Mouse (Mus musculus) forebrain, postnatal 0 days (tissue): ENCODE measurements around the gene Trim43a. TPM values are rescaled to one million over a fixed set of nuclear protein-coding genes. Genes with fewer than 3 reads are reported as not detected.
A peak's percentile ranks its signal among the peaks of the same experiment; 100 is the strongest.
"Not testable (repeated sequence)": the region's sequence is repeated elsewhere in the genome, so short reads cannot be mapped to it uniquely, and the experiment has no call there.

Experiments
- ATAC-seq: fragments of 200-750 bp; cut with Nextera tagmentation; 2 replicates; pipeline ENCODE4 v1.8.0; 2017; ENCODE audit warnings: mild to moderate bottlenecking, moderate library complexity
- DNase-seq: peaks from one replicate; pipeline ENCODE4 v3.0.0-alpha.2; 2015
- H3K27ac ChIP-seq: fragments of 300-500 bp; sonication (generic); 2 replicates; pipeline ENCODE4 v1.5.1; 2014; ENCODE audit warnings: low read depth, mild to moderate bottlenecking, antibody characterized with exemption, low read length, moderate library complexity, mixed read lengths
- H3K27me3 ChIP-seq: fragments of 300-500 bp; sonication (generic); 2 replicates; pipeline ENCODE4 v1.6.1; 2014; ENCODE audit warnings: mild to moderate bottlenecking, low read length, mixed read lengths; ENCODE audit not compliant: insufficient read depth
- H3K36me3 ChIP-seq: fragments of 300-500 bp; sonication (generic); 2 replicates; pipeline ENCODE4 v1.6.1; 2014; ENCODE audit warnings: mild to moderate bottlenecking, moderate library complexity; ENCODE audit not compliant: insufficient read depth
- H3K4me1 ChIP-seq: fragments of 300-500 bp; sonication (generic); 2 replicates; pipeline ENCODE4 v1.6.1; 2014; ENCODE audit warnings: antibody characterized with exemption; ENCODE audit not compliant: insufficient read depth
- H3K4me2 ChIP-seq: fragments of 300-500 bp; sonication (generic); 2 replicates; pipeline ENCODE4 v1.6.1; 2014; ENCODE audit warnings: low read depth, mild to moderate bottlenecking, moderate library complexity
- H3K4me3 ChIP-seq: fragments of 300-500 bp; sonication (generic); 2 replicates; pipeline ENCODE4 v1.5.1; 2014; ENCODE audit warnings: low read depth, low read length, mixed read lengths
- H3K9ac ChIP-seq: fragments of 300-500 bp; sonication (generic); 2 replicates; pipeline ENCODE4 v1.6.1; 2014; ENCODE audit warnings: mild to moderate bottlenecking
- H3K9me3 ChIP-seq: fragments of 300-500 bp; sonication (generic); 2 replicates; pipeline ENCODE4 v1.6.1; 2016; ENCODE audit warnings: low read length
- CTCF ChIP-seq: sonication (generic); IDR thresholded peaks from 2 replicates; pipeline ENCODE4 v1.5.1; 2016; ENCODE audit warnings: antibody characterized with exemption, control low read depth, low read depth
- WGBS: fragments of 180-500 bp; shearing (Covaris S2); extraction: QIAGEN DNeasy Blood & Tissue Kit; methylation state at CpG from one replicate; pipeline ENCODE4 v1.1.7; 2014; 5-methylcytosine and 5-hydroxymethylcytosine counted together
- polyA plus RNA-seq: library from polyadenylated mRNA; unstranded; fragments of >200 nt; fragmentation: Nextera tagmentation; extraction: Ambion mirVana; gene quantifications from 2 replicates; pipeline ENCODE4 v1.2.1, GENCODE M21; 2015
- total RNA-seq: library from RNA; depleted of rRNA; stranded (reverse); fragments of >200 nt; gene quantifications from 2 replicates; pipeline ENCODE4 v1.2.3, GENCODE M21; 2014

Gene Trim43a
- total and polyA plus RNA-seq, 2 experiments from 2014 or later: 0.13 TPM; not detected in 1

- no peaks in the 10 kb centered on the region for H3K36me3 ChIP-seq
- TF ChIP-seq CTCF: peak; percentile 57
- H3K4me1 ChIP-seq: 0 out of 2 replicates have a peak, but pooled peaks cover 12% of the 10 kb centered on the region
- WGBS: 24% methylated on average over 7 of the region's 7 CpGs
- H3K4me2 ChIP-seq: peak overlapping the region; percentile 56
- peak overlapping the region; percentile 71 for H3K4me3 ChIP-seq
- H3K27ac ChIP-seq: 0 out of 2 replicates have a peak overlapping the region, but pooled peaks have one; percentile 88
- H3K27me3 ChIP-seq: no peaks in the 10 kb centered on the region
- peak; percentile 58 for DNase-seq
- no peak overlapping the region for H3K9ac ChIP-seq
- peak; percentile 67 for ATAC-seq
- no peaks in the 10 kb centered on the region for H3K9me3 ChIP-seq
These were observed 33.4 kb upstream of the Trim43a start for GRCm38 (mm10) chr9:88547270-88547669.

GRCm38 (mm10) chr9:88547851-88548613 lies 32.7 kb upstream of the Trim43a start, which contains the start of gene Zfp949:
Gene Zfp949, plus strand, starts transcription at chr9:88548020.
- 1% methylated on average over 30 of the region's 30 CpGs for WGBS
- Histone ChIP-seq H3K4me1 (0 out of 2 replicates have a peak, but pooled peaks cover 12% of the 10 kb centered on the region), H3K27ac (peak within 1 kb of the TSS; percentile 88), H3K4me2 (peak within 1 kb of the TSS; percentile 56), H3K4me3 (peak within 1 kb of the TSS; percentile 71), H3K27me3 (no peaks in the 10 kb centered on the region), H3K36me3 (peaks cover 6% of the 10 kb centered on the region; the same call in 1 of the 2 replicates), H3K9me3 (no peaks in the 10 kb centered on the region), H3K9ac (peak within 1 kb of the TSS; percentile 79)
- ATAC-seq: peak; percentile 93
- DNase-seq: peak; percentile 88
- no peak for TF ChIP-seq CTCF

GRCm38 (mm10) chr9:88548614-88548945 lies 32.1 kb upstream of the Trim43a start:
- peak overlapping the region; percentile 71 for H3K4me3 ChIP-seq
- ATAC-seq (peak; percentile 4; the same call in 1 of the 2 replicates), DNase-seq (no peak)
- 0 out of 2 replicates have a peak, but pooled peaks cover 12% of the 10 kb centered on the region for H3K4me1 ChIP-seq
- peak overlapping the region; percentile 79 for H3K9ac ChIP-seq
- peak overlapping the region; percentile 56 for H3K4me2 ChIP-seq
- 4% methylated on average over 8 of the region's 8 CpGs for WGBS
- no peaks in the 10 kb centered on the region for H3K9me3 ChIP-seq
- TF ChIP-seq CTCF: no peak
- H3K27ac ChIP-seq: peak overlapping the region; percentile 88
- peaks cover 8% of the 10 kb centered on the region; the same call in 1 of the 2 replicates for H3K36me3 ChIP-seq
- no peaks in the 10 kb centered on the region for H3K27me3 ChIP-seq

- WGBS: 97% methylated on average over 14 of the region's 14 CpGs
- no peak for TF ChIP-seq CTCF
These were observed 27.6 kb upstream of the Trim43a start for GRCm38 (mm10) chr9:88553071-88553470.

GRCm38 (mm10) chr9:88558146-88558545 lies 22.5 kb upstream of the Trim43a start:
- H3K4me3 ChIP-seq: no peak overlapping the region
- DNase-seq (no peak), ATAC-seq (no peak)
- no peak overlapping the region for H3K27ac ChIP-seq
- H3K4me1 ChIP-seq: no peaks in the 10 kb centered on the region
- no peak overlapping the region for H3K4me2 ChIP-seq
- H3K27me3 ChIP-seq: no peaks in the 10 kb centered on the region
- no peak overlapping the region for H3K9ac ChIP-seq
- H3K9me3 ChIP-seq: no peaks in the 10 kb centered on the region
- no peak for TF ChIP-seq CTCF
- WGBS: 69% methylated on average over 4 of the region's 4 CpGs
- H3K36me3 ChIP-seq: peaks cover 31% of the 10 kb centered on the region

More at GRCm38 (mm10) chr9:88553071-88553470, 27.6 kb upstream of the Trim43a start:
- Histone ChIP-seq H3K27me3 (no peaks in the 10 kb centered on the region), H3K4me2 (no peak overlapping the region), H3K27ac (no peak overlapping the region), H3K4me1 (0 out of 2 replicates have a peak, but pooled peaks cover 12% of the 10 kb centered on the region), H3K4me3 (no peak overlapping the region), H3K9ac (no peak overlapping the region), H3K9me3 (no peaks in the 10 kb centered on the region), H3K36me3 (peaks cover 20% of the 10 kb centered on the region)
- DNase-seq (no peak), ATAC-seq (no peak)

- not testable (repeated sequence) for H3K4me3 ChIP-seq, H3K4me1 ChIP-seq, H3K27ac ChIP-seq, H3K9ac ChIP-seq, H3K4me2 ChIP-seq, ATAC-seq, H3K27me3 ChIP-seq, H3K9me3 ChIP-seq, DNase-seq
- H3K36me3 ChIP-seq: peaks cover 31% of the 10 kb centered on the region; the same call in 1 of the 2 replicates
- 92% methylated on average over 2 of the region's 2 CpGs for WGBS
These were observed 19.2 kb upstream of the Trim43a start for GRCm38 (mm10) chr9:88561476-88561875.

GRCm38 (mm10) chr9:88570471-88570870 lies 10.2 kb upstream of the Trim43a start:
- Histone ChIP-seq H3K36me3 (peaks cover 37% of the 10 kb centered on the region), H3K9me3 (peaks cover 13% of the 10 kb centered on the region)
- H3K4me3 ChIP-seq, H3K27ac ChIP-seq, H3K4me2 ChIP-seq, H3K4me1 ChIP-seq, ATAC-seq, H3K9ac ChIP-seq, DNase-seq, H3K27me3 ChIP-seq: not testable (repeated sequence)
- WGBS: 97% methylated on average over 3 of the region's 3 CpGs

GRCm38 (mm10) chr9:88593708-88594107 lies 13.0 kb downstream of the Trim43a start:
- WGBS: 84% methylated on average over 6 of the region's 6 CpGs
- not testable (repeated sequence) for H3K4me2 ChIP-seq

GRCm38 (mm10) chr9:88599206-88600162 lies 18.8 kb downstream of the Trim43a start:
- H3K27ac ChIP-seq, H3K27me3 ChIP-seq, H3K36me3 ChIP-seq, H3K9me3 ChIP-seq, H3K4me1 ChIP-seq: not testable (repeated sequence)
- peak overlapping the region; percentile 50 for H3K4me2 ChIP-seq
- peak overlapping the region; percentile 30 for H3K4me3 ChIP-seq
- peak overlapping the region; percentile 44 for H3K9ac ChIP-seq
- 6% methylated on average over 48 of the region's 50 CpGs for WGBS
- ATAC-seq (peak; percentile 99), DNase-seq (peak; percentile 96)

More at GRCm38 (mm10) chr9:88593708-88594107, 13.0 kb downstream of the Trim43a start:
- not testable (repeated sequence) for H3K4me1 ChIP-seq, H3K27ac ChIP-seq, H3K9ac ChIP-seq, H3K4me3 ChIP-seq, H3K9me3 ChIP-seq, H3K27me3 ChIP-seq, ATAC-seq, H3K36me3 ChIP-seq, DNase-seq
